Mouse (Mus musculus) hindbrain, embryonic 15.5 days (tissue): ENCODE measurements around the gene Nav2. TPM values are rescaled to one million over a fixed set of nuclear protein-coding genes. Genes with fewer than 3 reads are reported as not detected.
A peak's percentile ranks its signal among the peaks of the same experiment; 100 is the strongest.

ENCODE experiments used
- ATAC-seq: fragments of 200-750 bp; cut with Nextera tagmentation; 2 replicates; pipeline ENCODE4 v1.8.0; 2017; ENCODE audit warnings: low read depth, moderate number of reproducible peaks, moderate TSS enrichment; ENCODE audit not compliant: low FRiP score
- H3K27ac ChIP-seq: fragments of 300-500 bp; sonication (generic); replicated peaks from 2 replicates; pipeline ENCODE4 v1.5.1; 2015; ENCODE audit warnings: mild to moderate bottlenecking, inconsistent platforms
- H3K27me3 ChIP-seq: fragments of 300-500 bp; sonication (generic); 2 replicates; pipeline ENCODE4 v1.6.1; 2015; ENCODE audit warnings: control low read depth, inconsistent platforms
- H3K36me3 ChIP-seq: fragments of 300-500 bp; sonication (generic); 2 replicates; pipeline ENCODE4 v1.6.1; 2015; ENCODE audit warnings: control low read depth, inconsistent platforms
- H3K4me1 ChIP-seq: fragments of 300-500 bp; sonication (generic); replicated peaks from 2 replicates; pipeline ENCODE4 v1.6.1; 2015; ENCODE audit warnings: control low read depth, inconsistent platforms
- H3K4me2 ChIP-seq: fragments of 300-500 bp; sonication (generic); 2 replicates; pipeline ENCODE4 v1.6.1; 2015; ENCODE audit warnings: moderate library complexity, mild to moderate bottlenecking, inconsistent platforms
- H3K4me3 ChIP-seq: fragments of 300-500 bp; sonication (generic); 2 replicates; pipeline ENCODE4 v1.5.1; 2015; ENCODE audit warnings: mild to moderate bottlenecking, inconsistent platforms
- H3K9ac ChIP-seq: fragments of 300-500 bp; sonication (generic); 2 replicates; pipeline ENCODE4 v1.6.1; 2015; ENCODE audit warnings: inconsistent platforms
- H3K9me3 ChIP-seq: fragments of 300-500 bp; sonication (generic); 2 replicates; pipeline ENCODE4 v1.6.1; 2016; ENCODE audit warnings: control low read depth, inconsistent platforms
- WGBS: fragments of 180-500 bp; shearing (Covaris S2); methylation state at CpG from one replicate; pipeline ENCODE4 v1.1.7; 2015; 5-methylcytosine and 5-hydroxymethylcytosine counted together
- polyA plus RNA-seq: library from polyadenylated mRNA; unstranded; fragments of >200 nt; fragmentation: Nextera tagmentation; extraction: Ambion mirVana; gene quantifications from 2 replicates; pipeline ENCODE4 v1.2.1, GENCODE M21; 2015

Nav2 gene
- polyA plus RNA-seq, 1 experiment from 2014 or later, result 24.7 TPM

GRCm38 (mm10) chr7:49045499-49046346 is 137.2 kb downstream of the Nav2 start:
- H3K36me3 ChIP-seq, result no peaks in the 10 kb centered on the region
- no peak overlapping the region for H3K27ac ChIP-seq
- H3K27me3 ChIP-seq, result no peaks in the 10 kb centered on the region
- H3K4me2 ChIP-seq, result no peak overlapping the region
- ATAC-seq, result peak; percentile 16; the same call in 1 of the 2 replicates
- peaks cover 54% of the 10 kb centered on the region for H3K4me1 ChIP-seq
- H3K9ac ChIP-seq, result no peak overlapping the region
- no peaks in the 10 kb centered on the region for H3K9me3 ChIP-seq
- 41% methylated on average over 6 of the region's 6 CpGs for WGBS
- H3K4me3 ChIP-seq, result no peak overlapping the region

GRCm38 (mm10) chr7:49046347-49046989 is 138.0 kb downstream of the Nav2 start:
- ATAC-seq, result peak; percentile 2; the same call in 1 of the 2 replicates
- H3K27ac ChIP-seq, result no peak overlapping the region
- peaks cover 54% of the 10 kb centered on the region for H3K4me1 ChIP-seq
- no peak overlapping the region for H3K4me2 ChIP-seq
- WGBS, result 25% methylated on average over 6 of the region's 6 CpGs
- no peak overlapping the region for H3K4me3 ChIP-seq
- H3K36me3 ChIP-seq, result no peaks in the 10 kb centered on the region
- H3K27me3 ChIP-seq, result no peaks in the 10 kb centered on the region
- no peaks in the 10 kb centered on the region for H3K9me3 ChIP-seq
- no peak overlapping the region for H3K9ac ChIP-seq

- no peak overlapping the region for H3K9ac ChIP-seq
- H3K4me2 ChIP-seq, result no peak overlapping the region
- H3K27ac ChIP-seq, result no peak overlapping the region
- ATAC-seq, result no peak
- H3K9me3 ChIP-seq, result no peaks in the 10 kb centered on the region
- no peak overlapping the region for H3K4me3 ChIP-seq
- peaks cover 57% of the 10 kb centered on the region for H3K4me1 ChIP-seq
- H3K27me3 ChIP-seq, result no peaks in the 10 kb centered on the region
- no peaks in the 10 kb centered on the region for H3K36me3 ChIP-seq
- WGBS, result 53% methylated on average over 8 of the region's 8 CpGs
These were observed 138.8 kb downstream of the Nav2 start for GRCm38 (mm10) chr7:49047336-49047735.

GRCm38 (mm10) chr7:49052871-49053618 is 144.5 kb downstream of the Nav2 start:
- peak; percentile 61 for ATAC-seq
- 46% methylated on average over 9 of the region's 9 CpGs for WGBS
- no peak overlapping the region; the same call in 1 of the 2 replicates for H3K27ac ChIP-seq

GRCm38 (mm10) chr7:49055273-49055672 is 146.8 kb downstream of the Nav2 start:
- 44% methylated on average over 10 of the region's 10 CpGs for WGBS
- Histone ChIP-seq H3K27ac (no peak overlapping the region), H3K9ac (no peak overlapping the region), H3K4me2 (no peak overlapping the region), H3K4me1 (peaks cover 34% of the 10 kb centered on the region), H3K27me3 (no peaks in the 10 kb centered on the region), H3K36me3 (no peaks in the 10 kb centered on the region), H3K4me3 (no peak overlapping the region), H3K9me3 (no peaks in the 10 kb centered on the region)
- ATAC-seq, result peak; percentile 63

More at GRCm38 (mm10) chr7:49052871-49053618, 144.5 kb downstream of the Nav2 start:
- H3K4me3 ChIP-seq, result no peak overlapping the region
- H3K36me3 ChIP-seq, result no peaks in the 10 kb centered on the region
- H3K4me2 ChIP-seq, result no peak overlapping the region
- H3K9ac ChIP-seq, result no peak overlapping the region
- H3K4me1 ChIP-seq, result peaks cover 48% of the 10 kb centered on the region
- H3K27me3 ChIP-seq, result no peaks in the 10 kb centered on the region
- no peaks in the 10 kb centered on the region for H3K9me3 ChIP-seq

GRCm38 (mm10) chr7:49058304-49059012 is 149.9 kb downstream of the Nav2 start:
- Histone ChIP-seq H3K9me3 (no peaks in the 10 kb centered on the region), H3K9ac (no peak overlapping the region), H3K36me3 (no peaks in the 10 kb centered on the region), H3K27me3 (no peaks in the 10 kb centered on the region), H3K27ac (no peak overlapping the region; the same call in 1 of the 2 replicates), H3K4me1 (peaks cover 21% of the 10 kb centered on the region), H3K4me2 (no peak overlapping the region), H3K4me3 (no peak overlapping the region)
- 73% methylated on average over 8 of the region's 8 CpGs for WGBS
- ATAC-seq, result no peak

- Histone ChIP-seq H3K36me3 (no peaks in the 10 kb centered on the region), H3K27me3 (no peaks in the 10 kb centered on the region), H3K27ac (peak overlapping the region; percentile 68), H3K4me1 (peaks cover 56% of the 10 kb centered on the region), H3K9ac (no peak overlapping the region), H3K4me2 (no peak overlapping the region), H3K9me3 (no peaks in the 10 kb centered on the region), H3K4me3 (no peak overlapping the region)
- 39% methylated on average over 4 of the region's 4 CpGs for WGBS
- peak; percentile 69 for ATAC-seq
These were observed 156.4 kb downstream of the Nav2 start for GRCm38 (mm10) chr7:49064792-49065521.

- Histone ChIP-seq H3K4me1 (peaks cover 61% of the 10 kb centered on the region), H3K4me2 (no peak overlapping the region), H3K9me3 (no peaks in the 10 kb centered on the region), H3K9ac (no peak overlapping the region), H3K4me3 (no peak overlapping the region), H3K27ac (peak overlapping the region; percentile 68), H3K27me3 (no peaks in the 10 kb centered on the region), H3K36me3 (no peaks in the 10 kb centered on the region)
- 24% methylated on average over 9 of the region's 9 CpGs for WGBS
- no peak for ATAC-seq
These were observed 157.3 kb downstream of the Nav2 start for GRCm38 (mm10) chr7:49065621-49066475.

GRCm38 (mm10) chr7:49066828-49067227 is 158.3 kb downstream of the Nav2 start:
- H3K9me3 ChIP-seq, result no peaks in the 10 kb centered on the region
- H3K27ac ChIP-seq, result no peak overlapping the region
- H3K4me1 ChIP-seq, result peaks cover 63% of the 10 kb centered on the region
- no peak overlapping the region for H3K4me2 ChIP-seq
- no peak for ATAC-seq
- no peaks in the 10 kb centered on the region for H3K27me3 ChIP-seq
- H3K4me3 ChIP-seq, result no peak overlapping the region
- 100% methylated on average over 1 of the region's 1 CpGs for WGBS
- no peaks in the 10 kb centered on the region for H3K36me3 ChIP-seq
- no peak overlapping the region for H3K9ac ChIP-seq

GRCm38 (mm10) chr7:49069396-49069961 is 161.0 kb downstream of the Nav2 start:
- ATAC-seq, result no peak
- Histone ChIP-seq H3K36me3 (no peaks in the 10 kb centered on the region), H3K9me3 (no peaks in the 10 kb centered on the region), H3K4me2 (no peak overlapping the region), H3K27me3 (no peaks in the 10 kb centered on the region), H3K27ac (no peak overlapping the region), H3K4me1 (peaks cover 56% of the 10 kb centered on the region), H3K9ac (no peak overlapping the region), H3K4me3 (no peak overlapping the region)
- WGBS, result 34% methylated on average over 12 of the region's 12 CpGs
